Mouse (Mus musculus) A20 (cell line): ENCODE data around the gene Ccdc80.

Experiments
- DNase-seq: peaks from one replicate; pipeline ENCODE4 v3.0.0-alpha.2; 2011; ENCODE audit warnings: low read depth, low spot score

Gene Ccdc80

DNA sequence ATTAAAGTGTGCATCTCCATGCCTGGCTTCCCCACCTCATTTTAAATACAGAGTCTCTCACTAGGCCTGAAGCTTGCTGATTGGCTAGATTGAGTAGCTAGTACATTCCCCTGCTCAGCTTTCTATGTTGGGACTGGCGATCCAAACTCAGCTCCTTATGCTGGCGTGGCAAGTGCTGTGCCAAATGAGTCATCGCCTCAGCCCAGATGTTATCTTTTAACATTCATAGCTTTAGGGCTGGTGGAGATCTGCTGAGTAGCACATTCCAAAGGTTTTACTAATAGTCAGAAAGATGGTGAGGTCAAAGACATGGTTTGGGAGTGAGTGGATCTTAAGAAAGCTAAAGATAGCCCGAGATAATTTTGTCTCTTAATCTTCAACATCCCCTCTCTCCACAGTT is 17.3 kb downstream of the Ccdc80 start:
- no peak for DNase-seq

DNA sequence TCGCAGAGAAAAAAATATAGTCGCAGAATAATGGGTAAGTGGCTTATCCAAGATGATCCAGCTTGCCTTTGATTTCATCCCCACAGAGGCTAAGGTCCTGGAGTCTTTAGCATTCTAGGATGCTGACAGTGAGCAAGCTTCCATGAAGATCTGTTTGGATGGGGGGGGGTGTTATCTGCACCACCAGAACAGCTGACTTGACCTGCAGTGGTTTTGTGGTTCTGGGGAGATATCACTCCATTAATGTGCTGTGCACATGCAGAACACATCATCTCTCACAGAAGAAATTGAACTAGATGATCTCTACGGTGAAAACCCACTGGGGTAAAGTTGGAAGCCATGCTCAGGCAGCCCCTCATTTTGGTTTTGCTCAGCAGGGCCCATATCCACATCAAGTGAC is 24.0 kb downstream of the Ccdc80 start:
- no peak for DNase-seq

DNA sequence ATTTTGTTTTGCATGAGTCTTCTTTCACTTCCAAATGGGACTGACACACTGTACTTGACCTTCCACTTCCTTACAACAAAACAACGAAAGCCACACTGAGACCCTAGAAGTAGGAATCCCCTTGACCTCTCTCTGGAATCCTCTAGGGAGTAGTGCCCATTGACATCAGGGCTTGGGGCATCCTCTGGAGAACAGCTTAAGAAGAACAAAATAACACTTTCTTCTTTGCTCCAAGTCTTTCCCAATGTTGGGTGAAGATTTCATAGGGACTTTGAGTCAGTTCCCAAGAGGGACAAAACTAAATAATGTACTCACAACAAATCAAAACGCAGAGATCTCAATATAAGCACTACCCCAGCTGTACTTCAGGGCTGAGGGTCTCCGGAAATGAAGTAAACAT is 25.6 kb downstream of the Ccdc80 start:
- DNase-seq = no peak

DNA sequence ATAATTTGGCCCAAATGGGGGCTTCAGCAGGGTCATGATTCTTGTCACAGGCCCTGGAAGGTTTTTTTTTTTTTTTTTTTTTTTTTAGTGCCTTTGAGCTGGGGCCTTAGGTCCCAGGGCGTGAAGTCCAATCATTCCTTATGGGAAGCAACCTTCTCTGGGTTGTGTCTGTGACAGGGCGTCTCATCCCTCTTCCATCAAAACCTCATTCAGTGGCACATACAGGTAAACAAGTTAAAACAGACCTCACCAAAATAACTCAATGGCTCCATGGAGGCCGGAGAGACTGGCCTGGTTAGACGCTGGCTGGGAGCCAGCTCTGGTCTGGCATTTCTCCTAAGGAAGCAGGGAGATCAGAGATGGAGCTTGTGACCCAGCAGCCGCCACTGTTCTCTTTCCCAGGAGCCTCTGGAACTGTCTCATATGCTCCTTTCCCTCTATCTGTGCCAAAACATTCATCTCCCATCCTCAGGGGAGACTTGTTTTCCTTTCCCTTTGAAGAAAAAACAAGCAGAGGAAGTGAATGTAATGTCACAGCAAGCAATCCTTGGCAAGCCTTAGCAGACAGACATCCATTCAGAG is 27.7 kb downstream of the Ccdc80 start:
- no peak for DNase-seq

DNA sequence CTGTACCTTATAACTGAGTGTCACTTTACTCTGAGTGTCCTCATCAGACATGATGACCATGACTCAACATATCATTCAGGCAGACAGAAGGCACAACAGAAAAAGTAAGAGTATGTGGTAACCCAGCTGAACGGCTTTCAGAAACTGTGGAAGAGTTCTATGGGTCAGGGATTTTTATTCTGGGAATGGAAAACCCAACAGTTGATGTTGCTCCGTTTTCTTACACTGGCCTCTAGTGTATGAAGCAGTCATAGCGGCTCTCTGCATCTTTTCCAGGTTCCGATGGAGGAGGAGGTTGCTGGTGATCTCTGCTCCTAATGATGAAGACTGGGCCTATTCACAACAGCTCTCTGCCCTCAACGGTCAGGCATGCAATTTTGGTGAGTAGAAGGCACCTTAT is 29.4 kb downstream of the Ccdc80 start:
- no peak for DNase-seq

DNA sequence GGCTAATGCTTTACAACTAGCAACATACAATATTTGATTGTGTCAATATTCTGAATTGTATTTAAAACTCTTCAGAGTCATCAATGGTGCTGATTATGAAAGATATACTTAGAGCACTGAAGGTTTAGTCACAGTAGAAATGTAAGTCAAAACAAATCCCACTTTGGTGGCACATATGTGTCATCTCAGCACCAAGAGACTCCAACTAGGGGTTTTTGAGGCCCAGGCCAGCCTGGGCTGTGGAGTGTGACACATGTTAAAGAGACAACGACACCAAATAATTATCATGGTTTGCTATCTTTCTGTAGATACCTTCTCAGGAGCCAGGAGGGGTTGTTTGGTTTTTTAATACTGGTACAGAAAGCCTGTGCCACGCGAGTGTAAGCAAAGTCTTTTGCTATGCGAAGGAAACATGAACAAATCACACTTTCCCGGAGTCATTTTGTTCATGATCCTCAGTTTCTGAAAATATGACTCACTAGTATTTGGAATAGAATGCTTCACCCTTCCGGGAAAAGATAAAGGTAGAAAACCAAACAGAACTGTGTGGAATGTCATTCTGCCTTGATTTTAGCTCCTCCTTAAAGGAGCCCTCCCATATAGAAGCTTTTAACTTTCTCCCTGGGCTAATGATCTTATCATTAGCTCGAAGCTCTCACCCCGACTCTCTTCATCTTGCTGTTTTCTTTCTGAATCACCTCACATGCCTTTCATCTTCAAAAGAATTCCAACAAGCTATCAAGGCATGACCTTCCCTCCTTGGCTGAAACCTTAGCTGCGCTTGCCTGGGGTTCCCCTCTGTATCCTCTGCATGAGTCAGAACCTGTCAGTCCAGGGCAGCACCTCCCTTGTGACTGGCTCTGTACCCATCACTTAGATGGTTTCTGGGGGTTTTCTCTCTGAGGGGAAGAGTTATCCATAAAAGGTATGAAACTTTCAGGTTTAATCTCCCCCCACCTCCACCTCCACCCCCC is 31.3 kb downstream of the Ccdc80 start:
- DNase-seq = no peak

DNA sequence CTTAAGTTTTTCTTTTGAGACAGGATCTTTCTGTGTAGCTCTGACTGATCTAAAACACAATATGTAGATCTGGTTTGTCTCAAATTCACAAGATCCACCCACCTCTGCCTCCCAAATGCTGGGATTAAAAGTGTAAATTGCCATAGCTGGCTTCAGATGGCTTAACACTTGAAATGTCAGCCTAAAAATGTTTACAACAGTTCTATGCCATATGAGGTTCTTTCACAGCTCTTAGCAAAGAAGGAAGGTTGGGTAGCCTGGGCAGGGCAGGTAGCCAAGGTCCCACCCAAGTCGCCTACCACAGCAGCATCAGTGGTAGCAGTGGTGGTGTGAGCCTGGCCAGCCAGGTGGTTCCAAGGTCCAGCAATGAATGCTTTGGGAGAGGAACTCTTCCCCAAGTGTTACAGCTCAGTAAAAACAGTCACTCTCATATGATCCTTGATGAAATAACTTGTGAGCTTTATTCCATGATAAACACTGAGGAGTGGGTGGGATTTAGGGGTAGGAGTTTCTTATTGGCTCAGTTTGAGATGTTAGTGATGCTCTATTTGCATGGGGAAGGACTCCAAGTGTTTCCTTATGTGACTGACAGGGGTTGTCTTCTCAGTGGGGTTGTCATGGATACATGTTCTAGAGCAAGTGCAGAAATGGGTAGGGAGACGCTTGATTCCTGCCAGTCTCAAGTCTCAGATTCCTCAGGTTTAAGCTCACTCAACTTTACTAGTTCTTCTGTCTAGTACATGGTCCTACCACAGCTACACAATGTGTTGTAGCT is 34.9 kb downstream of the Ccdc80 start:
- no peak for DNase-seq

DNA sequence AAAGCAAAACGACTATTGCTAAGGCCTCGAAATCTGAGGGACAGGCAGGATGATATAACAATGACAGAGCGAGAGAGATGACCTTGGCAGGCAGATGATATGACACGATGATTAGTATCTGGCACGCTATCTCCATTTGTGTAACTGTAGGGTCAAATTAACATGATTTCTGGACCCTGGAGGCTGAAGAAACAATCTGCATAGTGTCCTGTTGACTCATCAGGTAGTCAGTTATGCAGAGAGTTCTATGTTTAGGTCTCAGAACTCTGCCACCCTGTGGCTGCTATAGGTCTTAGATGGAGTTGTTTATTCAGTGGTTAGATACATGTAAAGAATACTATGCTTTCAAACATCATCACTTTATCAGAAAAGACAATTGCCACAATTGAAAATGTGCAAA is 48.5 kb downstream of the Ccdc80 start:
- no peak for DNase-seq

DNA sequence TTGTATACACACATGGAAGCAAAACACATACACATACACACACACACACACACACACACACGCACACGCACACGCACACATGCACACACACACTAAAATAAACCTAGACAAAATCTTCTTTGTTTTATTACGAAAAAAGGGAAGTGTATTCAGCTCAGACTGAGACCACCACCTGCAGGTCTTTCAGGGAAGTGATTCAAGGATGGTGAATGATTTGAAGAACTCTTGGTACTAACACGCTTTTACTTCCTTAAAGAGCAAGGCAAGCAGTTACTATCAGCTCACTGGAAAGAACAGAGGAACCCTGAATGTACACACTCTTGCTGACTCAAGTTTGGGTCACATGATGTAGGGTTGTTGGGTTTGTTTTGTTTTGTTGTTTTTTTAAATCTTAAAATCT is 49.4 kb downstream of the Ccdc80 start:
- peak; percentile 85 for DNase-seq

DNA sequence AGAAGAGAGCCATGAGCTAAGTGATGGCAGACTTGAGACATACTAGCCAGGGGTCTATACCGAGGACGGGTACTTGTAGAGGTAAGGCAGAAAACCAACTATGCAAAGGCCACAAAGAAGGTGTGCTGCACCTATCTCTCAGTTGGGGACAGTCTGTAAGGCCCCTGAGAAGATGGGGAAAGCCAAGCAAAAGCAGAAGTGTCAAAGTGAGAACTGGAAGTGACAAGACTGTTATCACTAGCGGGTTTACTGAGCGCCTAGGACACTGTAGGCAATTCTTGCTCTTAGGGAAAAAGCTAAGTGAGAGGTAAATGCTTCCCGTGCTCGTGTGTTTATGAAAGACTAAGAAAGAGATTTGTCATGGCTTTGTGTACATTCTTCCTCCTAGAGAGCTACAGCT is 51.9 kb downstream of the Ccdc80 start:
- peak; percentile 66 for DNase-seq

DNA sequence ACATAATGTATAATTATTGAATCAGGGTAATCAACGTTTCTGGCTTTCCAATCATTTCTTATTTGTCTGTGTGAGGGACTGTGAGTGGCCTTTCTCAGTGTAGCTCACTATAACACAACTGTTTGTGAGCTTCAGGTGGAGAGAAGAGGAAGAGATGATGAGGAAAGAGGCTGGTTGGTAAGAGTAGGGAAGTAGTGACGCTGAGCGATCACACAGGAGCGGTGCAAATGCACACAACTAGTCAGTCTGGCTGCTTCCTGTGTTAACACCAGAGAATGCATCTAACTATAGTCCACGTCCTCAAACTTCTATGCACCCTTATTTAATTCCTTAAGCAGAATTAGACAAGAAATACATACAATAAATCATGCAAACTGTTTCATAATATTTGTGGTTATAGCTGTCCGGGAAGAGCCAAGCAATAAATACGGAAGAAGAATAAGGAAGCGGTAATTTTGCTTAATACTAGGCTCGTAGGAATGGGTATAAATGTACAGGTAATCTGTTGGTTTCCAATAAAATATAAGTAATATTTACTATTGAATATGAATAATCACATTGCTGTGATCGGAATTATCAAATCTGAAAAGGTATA is 55.4 kb downstream of the Ccdc80 start:
- no peak for DNase-seq

DNA sequence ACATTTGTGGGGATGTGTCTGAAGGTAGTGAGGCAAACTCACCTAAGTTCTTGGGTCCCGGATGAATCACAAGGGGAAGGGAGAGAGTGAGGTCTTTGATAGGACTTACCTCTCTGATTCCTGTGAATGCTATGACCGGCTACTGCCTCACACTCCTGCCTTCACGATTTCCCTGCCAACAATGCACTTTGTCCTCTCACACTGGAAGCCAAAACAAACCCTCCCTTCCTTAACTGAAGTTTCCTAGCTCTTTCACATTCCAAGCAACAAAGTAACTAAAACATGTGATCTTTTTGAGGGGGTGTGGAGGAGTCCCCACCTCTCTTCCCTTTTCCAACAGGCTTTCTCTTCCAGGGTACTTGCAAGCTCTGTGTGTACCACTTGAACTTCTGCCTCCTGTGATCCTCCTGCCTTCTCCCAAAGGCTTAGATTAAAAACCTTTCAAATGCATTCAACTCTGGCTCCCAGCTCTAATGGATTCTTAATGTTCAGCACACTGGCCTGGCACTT is 61.6 kb downstream of the Ccdc80 start:
- no peak for DNase-seq

DNA sequence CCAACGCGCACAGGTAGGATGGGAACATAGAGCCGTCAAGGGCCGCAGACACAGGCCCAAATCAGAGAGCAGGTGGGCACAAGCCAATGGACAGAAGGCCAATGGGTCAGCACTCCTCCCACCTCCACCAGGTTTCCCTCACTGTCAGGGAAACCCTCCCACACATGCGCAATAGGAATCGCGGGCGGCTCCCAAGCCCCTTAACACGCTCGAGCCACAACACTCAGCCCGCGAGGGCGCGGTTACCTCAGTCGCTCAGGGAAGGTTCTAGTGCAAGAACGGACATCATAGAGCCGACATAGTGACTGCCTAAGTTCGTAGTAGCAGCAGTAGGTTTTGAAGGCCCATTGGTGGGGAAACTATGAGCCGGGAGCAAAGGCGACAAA is 64.9 kb downstream of the Ccdc80 start:
- DNase-seq = no peak

DNA sequence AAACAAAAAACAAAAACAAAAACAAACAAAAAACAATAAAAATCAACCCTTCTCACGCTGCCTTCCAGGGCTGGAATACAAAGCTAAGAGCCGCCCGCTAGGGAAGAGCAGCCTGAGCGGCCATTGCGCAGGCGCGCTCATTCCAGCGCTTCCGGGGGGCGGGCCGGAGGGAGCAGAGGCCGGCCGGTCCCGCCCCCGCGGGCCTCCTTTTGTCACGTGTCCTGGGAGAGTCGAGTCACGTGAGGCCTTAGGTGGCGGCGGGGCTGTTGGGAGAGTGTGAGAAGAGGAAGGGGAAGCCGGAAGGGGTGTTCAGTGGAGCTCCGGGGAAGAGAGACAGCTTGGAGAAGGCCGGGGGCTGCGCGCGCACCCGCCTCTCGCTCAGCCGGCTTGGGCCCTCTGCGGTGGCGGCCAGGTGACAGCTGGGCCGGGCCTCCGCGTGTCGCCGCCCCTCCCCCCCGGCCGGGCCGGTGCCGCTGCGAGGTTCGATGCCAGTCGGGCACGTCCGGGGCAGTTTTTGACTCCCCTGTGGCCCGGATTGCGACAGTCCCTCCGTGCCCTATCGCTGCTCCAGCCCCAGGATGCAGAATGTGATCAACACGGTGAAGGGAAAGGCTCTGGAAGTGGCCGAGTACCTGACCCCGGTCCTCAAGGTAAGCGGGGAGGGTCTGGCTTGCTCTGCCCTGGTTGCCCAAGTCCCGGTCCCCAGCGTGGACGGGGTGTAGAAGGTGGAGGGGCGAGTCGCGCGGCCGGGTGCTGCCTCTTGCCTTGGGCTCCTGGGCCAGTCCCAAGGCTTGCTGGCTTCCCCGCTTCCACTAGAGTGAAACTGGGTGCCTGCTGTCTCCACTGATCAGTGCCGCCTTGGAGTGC is 65.6 kb downstream of the Ccdc80 start, which contains the start of the genes Slc35a5 and Atg3:
Slc35a5 (minus strand) TSS at position 185 of the 867 bp plus-strand sequence.
Atg3 (plus strand) TSS at position 264 of the 867 bp plus-strand sequence.
- peak; percentile 98 for DNase-seq

DNA sequence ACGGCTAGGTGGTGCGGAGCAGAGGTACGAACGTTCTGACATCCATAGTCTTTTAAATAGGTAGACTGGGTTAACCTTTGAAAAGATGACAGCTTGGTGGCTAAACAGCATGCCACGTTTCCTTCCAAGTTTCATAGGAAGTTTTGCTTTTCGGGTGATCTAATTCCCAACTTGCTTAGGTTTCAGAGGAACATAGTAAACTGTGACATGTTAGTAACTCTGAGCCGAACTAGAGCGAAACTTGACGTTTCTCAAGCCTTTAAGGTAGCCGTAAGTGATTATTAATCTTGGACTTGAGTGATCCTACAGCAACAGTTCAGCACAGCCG is 66.2 kb downstream of the Ccdc80 start:
- DNase-seq = no peak
